In genomic region chr3:37640162-37640721, GRCm38 (mm10) we compare ENCODE assay signal across 8 mouse cellular contexts. TPM values are rescaled to one million over a fixed set of nuclear protein-coding genes. Genes with fewer than 3 reads are reported as not detected.
DNase-seq lines count a peak whose midpoint lies in the region; ATAC-seq and TF ChIP-seq lines count a peak whose summit lies in the region.

No protein-coding gene starts in this region.

- H3K4me2 ChIP-seq in forebrain, postnatal 0 days (ENCODE audit: low read depth) = peak overlapping the region; percentile 80
- peak overlapping the region; percentile 85 for H3K4me2 ChIP-seq in hindbrain, embryonic 13.5 days
- peak overlapping the region; percentile 76 for H3K4me2 ChIP-seq in limb, embryonic 13.5 days (replicated peaks)

- no peaks in the 10 kb centered on the region for H3K27me3 ChIP-seq in forebrain, postnatal 0 days (ENCODE audit: insufficient read depth, low read length)
- peaks cover 17% of the 10 kb centered on the region for H3K27me3 ChIP-seq in hindbrain, embryonic 13.5 days
- 0 out of 2 replicates have a peak, but pooled peaks cover 7% of the 10 kb centered on the region for H3K27me3 ChIP-seq in limb, embryonic 13.5 days

- 6% methylated on average over 86 of the region's 86 CpGs for WGBS in bone marrow, adult 2 months
- 1% methylated on average over 73 of the region's 86 CpGs for WGBS in forebrain, postnatal 0 days
- WGBS in hindbrain, embryonic 13.5 days = under 1% methylated on average over 86 of the region's 86 CpGs
- WGBS in limb, embryonic 13.5 days = under 1% methylated on average over 71 of the region's 86 CpGs

- no peaks in the 10 kb centered on the region for H3K4me1 ChIP-seq in bone marrow, adult 2 months (ENCODE audit: control insufficient read depth, insufficient read depth, low read length)
- H3K4me1 ChIP-seq in forebrain, postnatal 0 days (ENCODE audit: insufficient read depth) = peaks cover 4% of the 10 kb centered on the region; the same call in 1 of the 2 replicates
- peaks cover 28% of the 10 kb centered on the region for H3K4me1 ChIP-seq in hindbrain, embryonic 13.5 days (replicated peaks)
- H3K4me1 ChIP-seq in limb, embryonic 13.5 days = peaks cover 39% of the 10 kb centered on the region

- peak overlapping the region; percentile 63 for H3K27ac ChIP-seq in bone marrow, adult 2 months (ENCODE audit: control insufficient read depth, insufficient read depth, low read depth, low read length, poor library complexity)
- H3K27ac ChIP-seq in forebrain, postnatal 0 days (ENCODE audit: low read depth, low read length) = peak overlapping the region; percentile 85
- peak overlapping the region; percentile 93 for H3K27ac ChIP-seq in hindbrain, embryonic 13.5 days
- H3K27ac ChIP-seq in limb, embryonic 13.5 days = peak overlapping the region; percentile 93

- intact Hi-C loops in left cerebral cortex, postnatal 10 days (cut with DNase I) = no loop called here

- peak overlapping the region; percentile 75 for H3K4me3 ChIP-seq in bone marrow, adult 2 months (replicated peaks; ENCODE audit: control insufficient read depth, low read depth, low read length)
- H3K4me3 ChIP-seq in forebrain, postnatal 0 days (ENCODE audit: low read depth, low read length) = peak overlapping the region; percentile 72
- H3K4me3 ChIP-seq in hindbrain, embryonic 13.5 days = peak overlapping the region; percentile 82
- H3K4me3 ChIP-seq in limb, embryonic 13.5 days = peak overlapping the region; percentile 86

- ATAC-seq in forebrain, postnatal 0 days = peak; percentile 81
- peak; percentile 86 for ATAC-seq in hindbrain, embryonic 13.5 days (ENCODE audit: low FRiP score)
- ATAC-seq in limb, embryonic 13.5 days (ENCODE audit: low FRiP score, low read depth) = peak; percentile 66

- no peak for TF ChIP-seq CTCF in bone marrow, adult 2 months (IDR thresholded peaks at IDR 0.05; ENCODE audit: control insufficient read depth, insufficient read depth, low read length)
- TF ChIP-seq CTCF in forebrain, postnatal 0 days (IDR thresholded peaks at IDR 0.05; ENCODE audit: low read depth) = no peak

- peak; percentile 36 to 73 for DNase-seq in left cerebral cortex, postnatal 10 days (ENCODE audit: extremely low spot score in 1 of 2, low spot score in 2 of 2)
- no peak for DNase-seq in left cerebral cortex, adult 9 months (ENCODE audit: low spot score in 2 of 2)
- DNase-seq in forebrain, postnatal 0 days = peak; percentile 80
- peak; percentile 66 for DNase-seq in naive thymus-derived CD4-positive, alpha-beta T cell, adult 2 months (ENCODE audit: low read depth)
- peak; percentile 32 to 40 for DNase-seq in thymus, postnatal 10 days (ENCODE audit: low spot score in 2 of 2)

- H3K36me3 ChIP-seq in forebrain, postnatal 0 days (ENCODE audit: insufficient read depth) = peaks cover 13% of the 10 kb centered on the region
- peaks cover 20% of the 10 kb centered on the region for H3K36me3 ChIP-seq in hindbrain, embryonic 13.5 days
- peaks cover 24% of the 10 kb centered on the region for H3K36me3 ChIP-seq in limb, embryonic 13.5 days

- H3K9me3 ChIP-seq in forebrain, postnatal 0 days (ENCODE audit: low read length) = no peaks in the 10 kb centered on the region
- H3K9me3 ChIP-seq in hindbrain, embryonic 13.5 days = no peaks in the 10 kb centered on the region
- no peaks in the 10 kb centered on the region for H3K9me3 ChIP-seq in limb, embryonic 13.5 days

- no peak for TF ChIP-seq POLR2A in bone marrow, adult 2 months (IDR thresholded peaks at IDR 0.05; ENCODE audit: borderline replicate concordance, control insufficient read depth, low read depth, low read length)

- peak overlapping the region; percentile 70 for H3K9ac ChIP-seq in forebrain, postnatal 0 days
- H3K9ac ChIP-seq in hindbrain, embryonic 13.5 days = peak overlapping the region; percentile 87
- peak overlapping the region; percentile 92 for H3K9ac ChIP-seq in limb, embryonic 13.5 days

RNA-seq across cellular contexts. Expression of gene Spry1, which starts 0.5 kb away (rescaled TPM):
- total RNA-seq in left cerebral cortex, postnatal 10 days (2021) = 10 to 100 TPM; 15.3 to 16.0 TPM
- 5.1 and 6.2 TPM in 2 replicates for polyA plus RNA-seq in bone marrow, adult 2 months (2011; ENCODE audit: insufficient read depth, insufficient read length, low replicate concordance, missing spikeins)
- total RNA-seq in forebrain, postnatal 0 days (2014; rRNA removed) = 21.8 and 26.4 TPM in 2 replicates
- polyA plus RNA-seq in forebrain, postnatal 0 days (2015; fragmentation: Nextera tagmentation; extraction: Ambion mirVana) = 7.2 and 7.8 TPM in 2 replicates
- 4.4 and 5.7 TPM in 2 replicates for polyA plus RNA-seq in hindbrain, embryonic 13.5 days (2015; fragmentation: Nextera tagmentation; extraction: Ambion mirVana)
- 14.8 and 17.4 TPM in 2 replicates for polyA plus RNA-seq in limb, embryonic 13.5 days (2015; fragmentation: Nextera tagmentation; extraction: Ambion mirVana)

Comparison
In these comparisons a context has a peak if more than half of its experiments do, and no peak if none do; other contexts are left out.
1. DNase-seq: peak in left cerebral cortex, postnatal 10 days (2 of 2), forebrain, postnatal 0 days (single experiment), naive thymus-derived CD4-positive, alpha-beta T cell, adult 2 months (single experiment) and thymus, postnatal 10 days (2 of 2); none in left cerebral cortex, adult 9 months (0 of 2).
2. Peak in every context shown above with its lines, with median percentiles within 50 percentile points of each other: H3K27ac ChIP-seq, H3K4me3 ChIP-seq, ATAC-seq, H3K4me2 ChIP-seq and H3K9ac ChIP-seq.